Mouse (Mus musculus): ENCODE results near the gene Bend5. TPM values are rescaled to one million over a fixed set of nuclear protein-coding genes. Genes with fewer than 3 reads are reported as not detected.

Gene Bend5
- total and polyA plus RNA-seq, 3 experiments: not detected

DNA sequence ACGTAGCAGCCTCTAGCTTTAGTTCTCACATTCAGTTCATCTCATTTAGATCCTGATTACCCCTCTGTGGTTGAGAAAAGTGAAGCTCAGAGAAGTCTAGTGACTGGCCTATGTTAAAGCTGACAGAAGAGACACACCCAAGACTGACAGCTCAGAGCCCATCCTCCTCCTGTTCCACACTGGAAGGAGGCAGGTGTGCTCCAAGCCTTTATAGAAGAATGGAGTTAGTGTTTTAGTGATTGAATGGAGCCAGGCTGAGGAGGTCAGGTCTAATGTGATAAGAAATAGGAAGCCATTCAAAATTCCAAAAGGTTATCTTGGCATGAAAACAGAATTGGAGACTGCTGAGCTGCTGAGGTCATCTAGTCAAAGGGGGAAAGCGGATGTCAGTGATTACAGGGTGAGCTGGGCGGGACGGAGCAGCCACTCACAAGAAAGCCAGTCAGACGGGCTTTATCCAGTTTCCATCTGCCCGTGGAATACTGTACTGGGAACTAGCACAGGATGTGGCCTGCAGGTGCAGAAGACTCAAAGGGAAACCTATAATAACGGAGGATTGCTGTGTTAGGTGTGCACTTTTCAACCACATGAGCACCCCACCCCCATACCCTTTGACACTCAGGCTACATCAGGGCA, 36.6 kb downstream of the Bend5 start:
- Histone ChIP-seq H3K27ac (ENCODE audit: control insufficient read depth, low read depth, low read length) (no peak overlapping the region), H3K27me3 (ENCODE audit: control insufficient read depth in 1 of 2, insufficient read depth in 2 of 2, low read length in 2 of 2) (no peaks in the 10 kb centered on the region), H3K79me2 (ENCODE audit: control insufficient read depth, insufficient read depth, low read length, poor library complexity) (no peaks in the 10 kb centered on the region), H3K36me3 (ENCODE audit: control insufficient read depth in 1 of 2, insufficient read depth in 2 of 2, low read length in 2 of 2) (no peaks in the 10 kb centered on the region), H3K4me1 (ENCODE audit: control insufficient read depth in 1 of 2, insufficient read depth in 2 of 2, low read length in 2 of 2) (no peaks in the 10 kb centered on the region), H3K9ac (ENCODE audit: control insufficient read depth, low read depth, low read length, poor library complexity, severe bottlenecking) (no peak overlapping the region), H3K9me3 (replicated peaks; ENCODE audit: insufficient read depth, low read length) (no peaks in the 10 kb centered on the region), H3K4me3 (ENCODE audit: control insufficient read depth in 1 of 2, insufficient read depth in 1 of 2, low read depth in 2 of 2, low read length in 2 of 2) (no peak overlapping the region)
- no peak for TF ChIP-seq USF1 (IDR thresholded peaks at IDR 0.05; ENCODE audit: low read depth, low read length)
- DNase-seq (ENCODE audit: low read depth, low spot score): no peak

DNA sequence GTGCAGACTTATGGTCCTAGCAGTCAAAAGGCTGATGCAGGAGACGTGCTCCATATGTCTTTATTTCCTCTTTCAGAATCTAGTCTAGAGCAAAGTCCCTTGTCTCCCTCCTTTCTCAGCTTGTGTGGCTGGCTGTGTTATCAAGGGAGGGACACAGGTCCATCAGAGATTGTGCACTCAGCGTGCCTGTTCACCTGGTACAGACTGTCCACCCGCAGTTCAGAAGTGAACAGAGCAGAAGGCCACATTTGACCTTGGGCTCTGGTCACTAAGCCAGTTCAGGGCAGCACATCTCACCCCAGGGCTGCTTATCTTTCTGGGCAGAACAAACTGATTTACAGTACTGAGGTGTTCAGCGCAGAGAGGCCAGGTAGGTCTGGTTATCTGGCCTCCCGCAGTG, 37.4 kb downstream of the Bend5 start:
- TF ChIP-seq MAZ (IDR thresholded peaks at IDR 0.05; ENCODE audit: low read depth, low read length) (no peak), CHD2 (IDR thresholded peaks at IDR 0.05; ENCODE audit: low read length) (no peak), MXI1 (IDR thresholded peaks at IDR 0.05; ENCODE audit: low read depth, low read length) (no peak), E2F4 (IDR thresholded peaks at IDR 0.05; ENCODE audit: borderline replicate concordance, low read depth, low read length) (no peak), NELFE (IDR thresholded peaks at IDR 0.05; ENCODE audit: low read depth, low read length) (no peak), SIN3A (IDR thresholded peaks at IDR 0.05; ENCODE audit: low read length) (no peak), ZNF384 (IDR thresholded peaks at IDR 0.05; ENCODE audit: low read depth, low read length) (no peak), USF2 (IDR thresholded peaks at IDR 0.05; ENCODE audit: borderline replicate concordance in 1 of 2, insufficient read depth in 1 of 2, low read depth in 1 of 2, low read length in 2 of 2) (no peak), ZKSCAN1 (IDR thresholded peaks at IDR 0.05; ENCODE audit: low read depth, low read length) (no peak), MAFK (IDR thresholded peaks at IDR 0.05; ENCODE audit: borderline replicate concordance, low read depth, low read length) (no peak), ZMIZ1 (IDR thresholded peaks at IDR 0.05; ENCODE audit: low read depth, low read length) (no peak), SMC3 (IDR thresholded peaks at IDR 0.05; ENCODE audit: low read depth, low read length) (no peak), UBTF (IDR thresholded peaks at IDR 0.05; ENCODE audit: borderline replicate concordance, insufficient read depth, low read depth, low read length) (no peak)
- no peaks in the 10 kb centered on the region for H3K9me3 ChIP-seq (replicated peaks; ENCODE audit: insufficient read depth, low read length)
- no peak for DNase-seq (ENCODE audit: low read depth, low spot score)
- H3K36me3 ChIP-seq (ENCODE audit: control insufficient read depth in 1 of 2, insufficient read depth in 2 of 2, low read length in 2 of 2): no peaks in the 10 kb centered on the region
- H3K27ac ChIP-seq (ENCODE audit: control insufficient read depth, low read depth, low read length): no peak overlapping the region
- H3K27me3 ChIP-seq (ENCODE audit: control insufficient read depth in 1 of 2, insufficient read depth in 2 of 2, low read length in 2 of 2): no peaks in the 10 kb centered on the region
- H3K79me2 ChIP-seq (ENCODE audit: control insufficient read depth, insufficient read depth, low read length, poor library complexity): no peaks in the 10 kb centered on the region
- no peak overlapping the region for H3K9ac ChIP-seq (ENCODE audit: control insufficient read depth, low read depth, low read length, poor library complexity, severe bottlenecking)
- no peak overlapping the region for H3K4me3 ChIP-seq (ENCODE audit: control insufficient read depth in 1 of 2, insufficient read depth in 1 of 2, low read depth in 2 of 2, low read length in 2 of 2)
- no peaks in the 10 kb centered on the region for H3K4me1 ChIP-seq (ENCODE audit: control insufficient read depth in 1 of 2, insufficient read depth in 2 of 2, low read length in 2 of 2)

DNA sequence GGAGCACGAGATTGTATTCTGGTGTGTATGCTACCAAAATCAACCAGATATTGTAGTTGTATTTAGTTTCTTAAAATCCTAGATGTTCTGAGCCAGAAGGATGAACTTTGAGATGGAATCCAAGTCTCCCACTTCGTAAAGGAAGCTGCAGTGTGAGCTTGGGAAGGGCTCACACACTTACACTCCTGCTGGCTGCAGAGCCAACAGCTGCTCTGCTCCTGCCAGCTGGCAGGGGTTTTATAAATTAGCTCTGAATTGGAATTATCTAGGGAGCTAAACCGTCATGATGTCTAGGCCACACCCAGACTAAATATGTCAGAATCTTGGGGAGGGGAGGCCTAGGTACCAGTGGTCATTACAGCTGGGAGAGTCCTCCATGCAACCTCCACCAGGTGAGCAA, 38.5 kb downstream of the Bend5 start:
- Histone ChIP-seq H3K27me3 (ENCODE audit: control insufficient read depth in 1 of 2, insufficient read depth in 2 of 2, low read length in 2 of 2) (no peaks in the 10 kb centered on the region), H3K4me1 (ENCODE audit: control insufficient read depth in 1 of 2, insufficient read depth in 2 of 2, low read length in 2 of 2) (no peaks in the 10 kb centered on the region), H3K9me3 (replicated peaks; ENCODE audit: insufficient read depth, low read length) (no peaks in the 10 kb centered on the region), H3K4me3 (ENCODE audit: control insufficient read depth in 1 of 2, insufficient read depth in 1 of 2, low read depth in 2 of 2, low read length in 2 of 2) (no peak overlapping the region), H3K79me2 (ENCODE audit: control insufficient read depth, insufficient read depth, low read length, poor library complexity) (no peaks in the 10 kb centered on the region), H3K9ac (ENCODE audit: control insufficient read depth, low read depth, low read length, poor library complexity, severe bottlenecking) (no peak overlapping the region), H3K36me3 (ENCODE audit: control insufficient read depth in 1 of 2, insufficient read depth in 2 of 2, low read length in 2 of 2) (no peaks in the 10 kb centered on the region), H3K27ac (ENCODE audit: control insufficient read depth, low read depth, low read length) (no peak overlapping the region)
- TF ChIP-seq POLR2AphosphoS5 (IDR thresholded peaks at IDR 0.05; ENCODE audit: borderline replicate concordance, low read depth, low read length) (no peak), MAFK (IDR thresholded peaks at IDR 0.05; ENCODE audit: borderline replicate concordance, low read depth, low read length) (no peak), BHLHE40 (IDR thresholded peaks at IDR 0.05; ENCODE audit: borderline replicate concordance, low read depth, low read length) (no peak), EP300 (IDR thresholded peaks at IDR 0.05; ENCODE audit: low read depth in 1 of 2, low read length in 2 of 2) (no peak), USF1 (IDR thresholded peaks at IDR 0.05; ENCODE audit: low read depth, low read length) (no peak), KAT2A (conservative IDR thresholded peaks at IDR 0.05; ENCODE audit: low read depth, low read length) (no peak), TCF12 (IDR thresholded peaks at IDR 0.05; ENCODE audit: low read depth, low read length) (no peak), MYB (IDR thresholded peaks at IDR 0.05; ENCODE audit: low read depth, low read length) (no peak), ZMIZ1 (IDR thresholded peaks at IDR 0.05; ENCODE audit: low read depth, low read length) (no peak), MAX (IDR thresholded peaks at IDR 0.05; ENCODE audit: low read length) (no peak), CHD2 (IDR thresholded peaks at IDR 0.05; ENCODE audit: low read length) (no peak), RAD21 (IDR thresholded peaks at IDR 0.05; ENCODE audit: low read depth, low read length) (no peak), POLR2A (IDR thresholded peaks at IDR 0.05; ENCODE audit: control insufficient read depth in 1 of 2, insufficient read depth in 1 of 2, low read depth in 1 of 2, low read length in 2 of 2, poor library complexity in 1 of 2) (no peak)
- DNase-seq (ENCODE audit: low read depth, low spot score): no peak
